Mouse (Mus musculus) lung, postnatal 0 days (tissue): ENCODE data around the gene Emilin1. TPM values are rescaled to one million over a fixed set of nuclear protein-coding genes. Genes with fewer than 3 reads are reported as not detected.

Source experiments
- ATAC-seq: fragments of 200-750 bp; cut with Nextera tagmentation; 2 replicates; pipeline ENCODE4 v1.8.0; 2017; ENCODE audit warnings: moderate library complexity
- DNase-seq: peaks from one replicate; pipeline ENCODE4 v3.0.0-alpha.2; 2016; ENCODE audit warnings: low spot score
- H3K27ac ChIP-seq: fragments of 300-500 bp; sonication (generic); 2 replicates; pipeline ENCODE4 v1.5.1; 2014; ENCODE audit warnings: antibody characterized with exemption, mild to moderate bottlenecking, low read length, mixed read lengths
- H3K27me3 ChIP-seq: fragments of 300-500 bp; sonication (generic); replicated peaks from 2 replicates; pipeline ENCODE4 v1.6.1; 2014; ENCODE audit warnings: low read length, mixed read lengths; ENCODE audit not compliant: insufficient read depth
- H3K36me3 ChIP-seq: fragments of 300-500 bp; sonication (generic); 2 replicates; pipeline ENCODE4 v1.6.1; 2014; ENCODE audit warnings: low read length, mixed read lengths; ENCODE audit not compliant: insufficient read depth
- H3K4me1 ChIP-seq: fragments of 300-500 bp; sonication (generic); 2 replicates; pipeline ENCODE4 v1.6.1; 2014; ENCODE audit warnings: antibody characterized with exemption, low read depth, low read length, mixed read lengths; ENCODE audit not compliant: insufficient read depth
- H3K4me2 ChIP-seq: fragments of 300-500 bp; sonication (generic); replicated peaks from 2 replicates; pipeline ENCODE4 v1.6.1; 2014; ENCODE audit warnings: low read depth, mild to moderate bottlenecking, low read length, moderate library complexity, mixed read lengths
- H3K4me3 ChIP-seq: fragments of 300-500 bp; sonication (generic); 2 replicates; pipeline ENCODE4 v1.5.1; 2014; ENCODE audit warnings: low read depth, low read length
- H3K9ac ChIP-seq: fragments of 300-500 bp; sonication (generic); replicated peaks from 2 replicates; pipeline ENCODE4 v1.6.1; 2014; ENCODE audit warnings: low read depth, mild to moderate bottlenecking
- H3K9me3 ChIP-seq: fragments of 300-500 bp; sonication (generic); 2 replicates; pipeline ENCODE4 v1.6.1; 2016; ENCODE audit warnings: low read length, mixed read lengths
- CTCF ChIP-seq: IDR thresholded peaks from 2 replicates; pipeline ENCODE4 v1.5.1; 2016; ENCODE audit warnings: antibody characterized with exemption, mild to moderate bottlenecking
- EP300 ChIP-seq: IDR thresholded peaks from 2 replicates; pipeline ENCODE4 v1.6.1; 2016; ENCODE audit warnings: antibody characterized with exemption, mild to moderate bottlenecking, control low read depth
- WGBS: fragments of 180-500 bp; shearing (Covaris S2); extraction: QIAGEN DNeasy Blood & Tissue Kit; methylation state at CpG from one replicate; pipeline ENCODE4 v1.1.7; 2014; 5-methylcytosine and 5-hydroxymethylcytosine counted together
- polyA plus RNA-seq: library from polyadenylated mRNA; unstranded; fragments of >200 nt; fragmentation: Nextera tagmentation; extraction: Ambion mirVana; gene quantifications from 2 replicates; pipeline ENCODE4 v1.2.1, GENCODE M21; 2015

Gene Emilin1
- polyA plus RNA-seq, 1 experiment from 2014 or later: 121 TPM

GRCm38 (mm10) chr5:30959198-30959854 is 46.1 kb downstream of the Emilin1 start:
- 19% methylated on average over 19 of the region's 19 CpGs for WGBS
- no peaks in the 10 kb centered on the region for H3K27me3 ChIP-seq
- H3K27ac ChIP-seq: peak overlapping the region; percentile 94
- H3K9me3 ChIP-seq: no peaks in the 10 kb centered on the region
- DNase-seq (no peak), ATAC-seq (no peak)
- peaks cover 23% of the 10 kb centered on the region for H3K36me3 ChIP-seq
- H3K9ac ChIP-seq: peak overlapping the region; percentile 87
- H3K4me3 ChIP-seq: peak overlapping the region; percentile 81
- peaks cover 18% of the 10 kb centered on the region; the same call in 1 of the 2 replicates for H3K4me1 ChIP-seq
- peak overlapping the region; percentile 87 for H3K4me2 ChIP-seq
- TF ChIP-seq CTCF (no peak), EP300 (no peak)

GRCm38 (mm10) chr5:30959966-30960501 is 46.8 kb downstream of the Emilin1 start, which contains the start of gene Preb:
Preb (minus strand) TSS chr5:30960361.
- DNase-seq: peak; percentile 98
- Histone ChIP-seq H3K4me1 (peaks cover 18% of the 10 kb centered on the region; the same call in 1 of the 2 replicates), H3K9me3 (no peaks in the 10 kb centered on the region), H3K27ac (peak within 1 kb of the TSS; percentile 94), H3K27me3 (no peaks in the 10 kb centered on the region), H3K9ac (peak within 1 kb of the TSS; percentile 87), H3K4me2 (peak within 1 kb of the TSS; percentile 87), H3K36me3 (peaks cover 17% of the 10 kb centered on the region), H3K4me3 (peak within 1 kb of the TSS; percentile 81)
- peak; percentile 97 for ATAC-seq
- under 1% methylated on average over 56 of the region's 56 CpGs for WGBS
- TF ChIP-seq EP300 (no peak), CTCF (peak; percentile 46)

- 86% methylated on average over 2 of the region's 2 CpGs for WGBS
- H3K27ac ChIP-seq: peak overlapping the region; percentile 94
- no peak overlapping the region for H3K4me3 ChIP-seq
- peaks cover 18% of the 10 kb centered on the region; the same call in 1 of the 2 replicates for H3K4me1 ChIP-seq
- no peaks in the 10 kb centered on the region for H3K27me3 ChIP-seq
- ATAC-seq (no peak), DNase-seq (no peak)
- H3K9me3 ChIP-seq: no peaks in the 10 kb centered on the region
- peaks cover 9% of the 10 kb centered on the region for H3K36me3 ChIP-seq
- TF ChIP-seq EP300: no peak
- TF ChIP-seq CTCF: no peak
- no peak overlapping the region for H3K4me2 ChIP-seq
- H3K9ac ChIP-seq: no peak overlapping the region
Measured at GRCm38 (mm10) chr5:30960814-30961213, 47.6 kb downstream of the Emilin1 start.

- ATAC-seq (peak; percentile 38), DNase-seq (peak; percentile 83)
- TF ChIP-seq CTCF: no peak
- peak; percentile 95 for TF ChIP-seq EP300
- Histone ChIP-seq H3K9ac (no peak overlapping the region), H3K4me2 (no peak overlapping the region), H3K27me3 (no peaks in the 10 kb centered on the region), H3K4me1 (peaks cover 18% of the 10 kb centered on the region; the same call in 1 of the 2 replicates), H3K9me3 (no peaks in the 10 kb centered on the region), H3K36me3 (0 out of 2 replicates have a peak, but pooled peaks cover 6% of the 10 kb centered on the region), H3K4me3 (no peak overlapping the region), H3K27ac (peak overlapping the region; percentile 72)
- WGBS: 48% methylated on average over 10 of the region's 10 CpGs
Measured at GRCm38 (mm10) chr5:30961545-30962505, 48.6 kb downstream of the Emilin1 start.

GRCm38 (mm10) chr5:30963916-30964315 is 50.7 kb downstream of the Emilin1 start:
- Histone ChIP-seq H3K36me3 (no peaks in the 10 kb centered on the region), H3K27me3 (no peaks in the 10 kb centered on the region), H3K27ac (no peak overlapping the region), H3K9ac (no peak overlapping the region), H3K4me3 (no peak overlapping the region), H3K9me3 (no peaks in the 10 kb centered on the region), H3K4me2 (no peak overlapping the region), H3K4me1 (peaks cover 6% of the 10 kb centered on the region; the same call in 1 of the 2 replicates)
- WGBS: 84% methylated on average over 3 of the region's 3 CpGs
- no peak for DNase-seq
- no peak for ATAC-seq
- TF ChIP-seq CTCF (no peak), EP300 (no peak)

- TF ChIP-seq CTCF: no peak
- no peak for TF ChIP-seq EP300
- DNase-seq: no peak
- Histone ChIP-seq H3K27ac (no peak overlapping the region), H3K27me3 (no peaks in the 10 kb centered on the region), H3K4me1 (peaks cover 2% of the 10 kb centered on the region; the same call in 1 of the 2 replicates), H3K4me3 (no peak overlapping the region), H3K9me3 (no peaks in the 10 kb centered on the region), H3K9ac (no peak overlapping the region), H3K4me2 (no peak overlapping the region), H3K36me3 (no peaks in the 10 kb centered on the region)
- WGBS: 76% methylated on average over 4 of the region's 4 CpGs
- ATAC-seq: no peak
Measured at GRCm38 (mm10) chr5:30966189-30966588, 53.0 kb downstream of the Emilin1 start.
